Mouse (Mus musculus): ENCODE measurements around the gene Lmod2. TPM values are rescaled to one million over a fixed set of nuclear protein-coding genes. Genes with fewer than 3 reads are reported as not detected.

The Lmod2 gene
- total and polyA plus RNA-seq, 3 experiments: 0.11 TPM; not detected in 2

DNA sequence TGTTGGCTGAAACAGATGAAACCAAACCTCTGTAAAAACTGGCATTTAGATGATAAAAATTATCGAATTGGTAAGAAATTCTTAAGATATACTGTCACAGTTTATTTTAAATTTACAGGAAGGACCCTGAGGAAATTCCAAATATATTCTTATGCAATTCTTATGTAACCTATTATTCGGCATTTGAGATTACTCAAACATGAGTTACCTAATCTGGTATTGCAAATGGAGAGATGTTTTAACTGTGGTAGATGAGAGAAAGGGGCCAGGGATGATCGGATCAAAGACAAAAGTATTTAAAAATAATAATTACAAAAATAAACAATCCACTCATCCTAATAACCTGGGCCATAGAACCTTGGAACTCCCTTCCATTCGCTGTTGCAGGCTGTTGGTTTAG lies 12.8 kb downstream of the Lmod2 start:
- Histone ChIP-seq H3K4me1 (ENCODE audit: insufficient read depth, low read depth, low read length) (no peaks in the 10 kb centered on the region), H3K36me3 (replicated peaks) (peaks cover 29% of the 10 kb centered on the region), H3K9me3 (replicated peaks) (no peaks in the 10 kb centered on the region), H3K27me3 (ENCODE audit: insufficient read depth, low read length) (no peaks in the 10 kb centered on the region; the same call in 1 of the 2 replicates), H3K4me3 (ENCODE audit: low read depth, low read length) (no peak overlapping the region)
- no peak for ATAC-seq (ENCODE audit: extremely low read depth, insufficient number of reproducible peaks, low FRiP score, poor library complexity, severe bottlenecking)
- DNase-seq (ENCODE audit: low spot score): no peak
- TF ChIP-seq GATA2 (IDR thresholded peaks at IDR 0.05; ENCODE audit: borderline replicate concordance, low read depth, low read length) (no peak), GATA1 (IDR thresholded peaks at IDR 0.05; ENCODE audit: borderline replicate concordance, low read length) (no peak), POLR2AphosphoS5 (IDR thresholded peaks at IDR 0.05; ENCODE audit: insufficient replicate concordance, low read depth, low read length) (no peak)

DNA sequence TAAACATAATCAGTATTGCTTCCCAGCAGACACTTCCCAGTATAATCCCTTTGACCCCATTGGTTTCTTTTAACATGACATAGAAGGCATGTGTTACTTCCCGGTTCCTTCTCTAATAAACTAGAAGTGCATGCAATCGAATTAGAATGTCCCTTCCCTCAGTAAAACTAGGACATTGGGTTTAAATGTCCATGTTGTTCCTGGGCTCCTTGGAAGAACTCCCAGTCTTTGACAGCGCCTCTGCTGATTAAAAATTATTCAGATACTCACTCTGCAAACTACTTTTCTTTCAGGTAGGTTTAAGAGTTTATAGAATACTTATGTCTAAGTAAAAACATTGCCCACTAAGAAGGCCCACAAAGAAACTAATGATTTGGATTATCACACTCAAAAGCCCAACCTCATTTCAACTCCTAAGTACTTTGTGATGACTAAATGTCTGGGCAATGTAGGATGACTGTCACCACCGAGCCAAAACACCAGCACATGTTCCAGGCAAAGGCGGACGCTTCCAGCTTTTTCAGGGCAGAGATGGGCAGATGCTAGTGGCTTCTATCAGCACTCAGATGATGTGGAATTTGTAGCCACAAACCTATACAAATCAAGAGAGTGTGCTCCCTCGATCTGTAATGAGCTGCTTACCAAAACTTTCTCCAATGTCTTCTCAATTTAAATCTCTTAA lies 14.7 kb downstream of the Lmod2 start:
- Histone ChIP-seq H3K9me3 (replicated peaks) (no peaks in the 10 kb centered on the region), H3K36me3 (replicated peaks) (peaks cover 42% of the 10 kb centered on the region), H3K4me3 (ENCODE audit: low read depth, low read length) (no peak overlapping the region), H3K4me1 (ENCODE audit: insufficient read depth, low read depth, low read length) (no peaks in the 10 kb centered on the region), H3K27me3 (ENCODE audit: insufficient read depth, low read length) (no peaks in the 10 kb centered on the region)
- TF ChIP-seq GATA2 (IDR thresholded peaks at IDR 0.05; ENCODE audit: borderline replicate concordance, low read depth, low read length): no peak
- no peak for TF ChIP-seq TAL1 (conservative IDR thresholded peaks at IDR 0.05; ENCODE audit: low read depth, low read length)
- TF ChIP-seq CTCF (IDR thresholded peaks at IDR 0.05; ENCODE audit: low read depth, low read length): no peak
- no peak for TF ChIP-seq GATA1 (IDR thresholded peaks at IDR 0.05; ENCODE audit: borderline replicate concordance, low read length)
- no peak for TF ChIP-seq POLR2AphosphoS5 (IDR thresholded peaks at IDR 0.05; ENCODE audit: insufficient replicate concordance, low read depth, low read length)
- ATAC-seq (ENCODE audit: extremely low read depth, insufficient number of reproducible peaks, low FRiP score, poor library complexity, severe bottlenecking) (no peak), DNase-seq (ENCODE audit: low spot score) (no peak)

DNA sequence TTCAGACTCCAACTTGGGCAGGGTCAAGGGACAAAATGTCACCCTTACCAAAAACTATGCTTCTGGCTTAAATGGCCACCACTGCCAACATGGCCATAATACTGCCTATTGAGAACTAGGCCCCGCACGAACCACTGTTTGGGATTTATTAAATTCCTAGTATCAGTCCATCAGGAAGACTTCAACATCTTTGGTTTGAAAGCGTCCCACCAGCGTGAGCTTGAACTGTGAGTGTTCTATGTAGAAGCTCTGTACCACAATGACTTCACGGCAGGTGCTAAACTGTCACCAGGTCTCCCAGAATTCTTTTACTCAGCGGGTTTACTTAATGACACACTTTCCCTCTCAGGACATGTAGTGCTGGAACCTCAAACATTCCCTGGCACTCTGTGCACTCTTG lies 15.8 kb downstream of the Lmod2 start:
- no peak overlapping the region for H3K4me3 ChIP-seq (ENCODE audit: low read depth, low read length)
- no peak for ATAC-seq (ENCODE audit: extremely low read depth, insufficient number of reproducible peaks, low FRiP score, poor library complexity, severe bottlenecking)
- no peaks in the 10 kb centered on the region for H3K27me3 ChIP-seq (ENCODE audit: insufficient read depth, low read length)
- DNase-seq (ENCODE audit: low spot score): no peak
- TF ChIP-seq TAL1 (conservative IDR thresholded peaks at IDR 0.05; ENCODE audit: low read depth, low read length) (no peak), GATA1 (IDR thresholded peaks at IDR 0.05; ENCODE audit: borderline replicate concordance, low read length) (no peak), POLR2AphosphoS5 (IDR thresholded peaks at IDR 0.05; ENCODE audit: insufficient replicate concordance, low read depth, low read length) (no peak)
- H3K36me3 ChIP-seq (replicated peaks): peaks cover 53% of the 10 kb centered on the region
- H3K9me3 ChIP-seq (replicated peaks): no peaks in the 10 kb centered on the region
- H3K4me1 ChIP-seq (ENCODE audit: insufficient read depth, low read depth, low read length): no peaks in the 10 kb centered on the region

DNA sequence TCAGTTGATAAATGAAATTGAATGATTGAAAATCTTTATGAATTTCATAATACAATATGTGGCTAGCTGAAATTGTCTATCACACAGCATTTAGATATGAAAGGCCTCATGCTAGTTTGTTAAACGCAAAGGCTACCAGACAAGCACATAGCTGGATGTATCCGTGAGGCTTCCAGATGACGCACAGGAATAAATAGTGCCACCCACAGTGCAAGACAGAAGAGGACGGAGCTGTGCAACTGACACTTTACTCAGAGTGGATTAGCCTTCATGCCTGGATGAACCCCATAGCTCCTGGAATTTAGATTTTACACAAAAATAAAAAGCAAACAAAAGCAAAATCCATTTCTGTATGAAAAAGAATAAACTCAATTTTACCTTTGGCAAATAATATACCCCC lies 16.4 kb downstream of the Lmod2 start:
- no peak for ATAC-seq (ENCODE audit: extremely low read depth, insufficient number of reproducible peaks, low FRiP score, poor library complexity, severe bottlenecking)
- no peak for TF ChIP-seq TAL1 (conservative IDR thresholded peaks at IDR 0.05; ENCODE audit: low read depth, low read length)
- TF ChIP-seq GATA1 (IDR thresholded peaks at IDR 0.05; ENCODE audit: borderline replicate concordance, low read length): no peak
- no peak for TF ChIP-seq GATA2 (IDR thresholded peaks at IDR 0.05; ENCODE audit: borderline replicate concordance, low read depth, low read length)
- no peak for TF ChIP-seq POLR2AphosphoS5 (IDR thresholded peaks at IDR 0.05; ENCODE audit: insufficient replicate concordance, low read depth, low read length)
- no peak for TF ChIP-seq CTCF (IDR thresholded peaks at IDR 0.05; ENCODE audit: low read depth, low read length)

DNA sequence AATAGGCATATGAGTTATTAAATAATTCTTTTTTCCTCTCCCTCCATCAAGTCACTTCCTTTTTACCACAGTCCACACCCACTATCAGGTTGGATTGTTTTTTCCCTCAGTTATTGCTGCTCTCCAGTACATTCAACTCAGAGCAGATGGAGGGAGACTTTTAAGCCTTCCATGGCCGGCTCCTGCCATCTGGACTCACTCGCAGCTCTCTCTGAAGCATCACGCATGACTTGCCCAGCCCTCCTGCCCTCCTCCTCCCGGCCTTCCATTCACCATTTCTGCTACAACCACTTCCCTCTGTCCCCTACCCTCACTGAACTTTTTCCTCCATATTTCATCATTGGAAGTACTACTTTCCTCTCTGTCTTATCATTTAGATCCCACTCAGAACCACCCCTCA lies 19.2 kb downstream of the Lmod2 start:
- ATAC-seq (ENCODE audit: extremely low read depth, insufficient number of reproducible peaks, low FRiP score, poor library complexity, severe bottlenecking) (no peak), DNase-seq (ENCODE audit: low spot score) (no peak)
- H3K27me3 ChIP-seq (ENCODE audit: insufficient read depth, low read length): no peaks in the 10 kb centered on the region
- H3K36me3 ChIP-seq (replicated peaks): peaks cover 70% of the 10 kb centered on the region
- TF ChIP-seq TAL1 (conservative IDR thresholded peaks at IDR 0.05; ENCODE audit: low read depth, low read length) (no peak), GATA2 (IDR thresholded peaks at IDR 0.05; ENCODE audit: borderline replicate concordance, low read depth, low read length) (no peak), GATA1 (IDR thresholded peaks at IDR 0.05; ENCODE audit: borderline replicate concordance, low read length) (no peak), POLR2AphosphoS5 (IDR thresholded peaks at IDR 0.05; ENCODE audit: insufficient replicate concordance, low read depth, low read length) (no peak), CTCF (IDR thresholded peaks at IDR 0.05; ENCODE audit: low read depth, low read length) (no peak)
- H3K4me1 ChIP-seq (ENCODE audit: insufficient read depth, low read depth, low read length): no peaks in the 10 kb centered on the region
- H3K4me3 ChIP-seq (ENCODE audit: low read depth, low read length): no peak overlapping the region
- no peaks in the 10 kb centered on the region for H3K9me3 ChIP-seq (replicated peaks)

More for the DNA sequence above, 16.4 kb downstream of the Lmod2 start:
- H3K27me3 ChIP-seq (ENCODE audit: insufficient read depth, low read length): no peaks in the 10 kb centered on the region
- H3K9me3 ChIP-seq (replicated peaks): no peaks in the 10 kb centered on the region
- peaks cover 56% of the 10 kb centered on the region for H3K36me3 ChIP-seq (replicated peaks)
- H3K4me1 ChIP-seq (ENCODE audit: insufficient read depth, low read depth, low read length): no peaks in the 10 kb centered on the region
- no peak overlapping the region for H3K4me3 ChIP-seq (ENCODE audit: low read depth, low read length)
- no peak for DNase-seq (ENCODE audit: low spot score)

DNA sequence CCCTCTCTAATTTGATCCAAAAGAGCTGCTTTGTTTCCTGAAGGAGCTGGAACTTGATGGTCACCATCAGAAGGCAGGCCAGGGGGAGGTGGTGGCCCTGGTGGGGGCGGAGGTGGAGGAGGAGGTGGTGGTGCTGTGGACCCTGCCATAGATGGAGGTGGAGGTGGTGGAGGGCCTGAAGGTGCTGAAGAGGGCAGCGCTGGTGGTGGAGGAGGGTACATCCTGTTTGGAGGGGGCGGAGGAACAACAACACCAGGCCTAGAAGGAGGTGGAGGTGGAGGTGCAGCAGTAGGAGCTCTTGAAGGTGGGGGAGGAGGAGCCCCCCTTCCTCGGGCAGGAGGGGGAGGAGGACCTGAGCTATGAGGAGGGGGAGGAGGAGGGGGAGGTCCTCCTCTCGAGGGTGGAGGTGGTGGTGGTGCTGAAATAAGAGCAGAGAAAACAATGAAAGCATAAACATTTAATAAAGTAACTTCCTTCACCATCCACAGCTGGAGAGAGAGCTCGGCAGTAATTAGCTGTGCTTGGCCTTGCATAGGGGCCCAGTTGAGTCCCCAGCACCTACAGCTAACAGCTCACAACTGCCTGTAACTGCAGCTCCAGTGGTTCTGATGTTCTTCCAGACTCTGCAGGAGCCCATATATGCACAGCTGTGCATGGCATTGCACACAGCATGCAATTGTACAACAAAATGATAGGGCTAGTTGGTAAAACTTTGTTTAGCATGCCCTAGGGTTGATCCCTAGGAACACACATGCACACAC lies 21.9 kb downstream of the Lmod2 start:
- ATAC-seq (ENCODE audit: extremely low read depth, insufficient number of reproducible peaks, low FRiP score, poor library complexity, severe bottlenecking) (no peak), DNase-seq (ENCODE audit: low spot score) (no peak)
- no peak overlapping the region for H3K4me3 ChIP-seq (ENCODE audit: low read depth, low read length)
- peaks cover 65% of the 10 kb centered on the region for H3K36me3 ChIP-seq (replicated peaks)
- no peaks in the 10 kb centered on the region for H3K27me3 ChIP-seq (ENCODE audit: insufficient read depth, low read length)
- no peaks in the 10 kb centered on the region for H3K9me3 ChIP-seq (replicated peaks)
- no peaks in the 10 kb centered on the region for H3K4me1 ChIP-seq (ENCODE audit: insufficient read depth, low read depth, low read length)
- no peak for TF ChIP-seq POLR2AphosphoS5 (IDR thresholded peaks at IDR 0.05; ENCODE audit: insufficient replicate concordance, low read depth, low read length)
- no peak for TF ChIP-seq CTCF (IDR thresholded peaks at IDR 0.05; ENCODE audit: low read depth, low read length)
- no peak for TF ChIP-seq TAL1 (conservative IDR thresholded peaks at IDR 0.05; ENCODE audit: low read depth, low read length)
- TF ChIP-seq GATA2 (IDR thresholded peaks at IDR 0.05; ENCODE audit: borderline replicate concordance, low read depth, low read length): no peak
- TF ChIP-seq GATA1 (IDR thresholded peaks at IDR 0.05; ENCODE audit: borderline replicate concordance, low read length): no peak
